Mouse (Mus musculus) gonadal fat pad, adult 2 months (tissue): ENCODE results near the gene Arhgap44. TPM values are rescaled to one million over a fixed set of nuclear protein-coding genes. Genes with fewer than 3 reads are reported as not detected.

ENCODE experiments used
- DNase-seq: peaks from one replicate; pipeline ENCODE4 v3.0.0-alpha.2; 2012; ENCODE audit warnings: low read depth
- polyA plus RNA-seq: library from polyadenylated mRNA; depleted of rRNA; stranded (reverse); fragments of >200 nt; gene quantifications from 2 replicates; pipeline ENCODE4 v1.2.3, GENCODE M21; 2012; rRNA removed

Arhgap44 gene
- polyA plus RNA-seq = 5.6 and 8.5 TPM in 2 replicates

GRCm38 (mm10) chr11:65162767-65163120 lies at the start of gene Arhgap44:
Gene Arhgap44 (minus strand): TSS chr11:65162961.
- no peak for DNase-seq

- DNase-seq = no peak
Measured at GRCm38 (mm10) chr11:65211701-65212100, 48.9 kb upstream of the Arhgap44 start.

GRCm38 (mm10) chr11:65209441-65209840 lies 46.7 kb upstream of the Arhgap44 start:
- DNase-seq = no peak

GRCm38 (mm10) chr11:65205306-65205705 lies 42.5 kb upstream of the Arhgap44 start:
- no peak for DNase-seq

- DNase-seq = no peak
Measured at GRCm38 (mm10) chr11:65204651-65205050, 41.9 kb upstream of the Arhgap44 start.

GRCm38 (mm10) chr11:65203020-65203419 lies 40.3 kb upstream of the Arhgap44 start:
- no peak for DNase-seq

GRCm38 (mm10) chr11:65202236-65202635 lies 39.5 kb upstream of the Arhgap44 start:
- DNase-seq = no peak

- DNase-seq = no peak
Measured at GRCm38 (mm10) chr11:65198026-65198425, 35.3 kb upstream of the Arhgap44 start.

- no peak for DNase-seq
Measured at GRCm38 (mm10) chr11:65197280-65197679, 34.5 kb upstream of the Arhgap44 start.

- no peak for DNase-seq
Measured at GRCm38 (mm10) chr11:65186974-65187373, 24.2 kb upstream of the Arhgap44 start.

- no peak for DNase-seq
Measured at GRCm38 (mm10) chr11:65185114-65185513, 22.4 kb upstream of the Arhgap44 start.

- DNase-seq = no peak
Measured at GRCm38 (mm10) chr11:65170121-65170750, 7.5 kb upstream of the Arhgap44 start.

GRCm38 (mm10) chr11:65161881-65162766 lies 637 bp downstream of the Arhgap44 start:
- no peak for DNase-seq

GRCm38 (mm10) chr11:65160991-65161880 lies 1.5 kb downstream of the Arhgap44 start:
- no peak for DNase-seq

- DNase-seq = no peak
Measured at GRCm38 (mm10) chr11:65159791-65160190, 3.0 kb downstream of the Arhgap44 start, which contains the start of gene 1700086D15Rik. Gene 1700086D15Rik (minus strand): TSS chr11:65159891.

GRCm38 (mm10) chr11:65158658-65158990 lies 4.1 kb downstream of the Arhgap44 start:
- no peak for DNase-seq

- no peak for DNase-seq
Measured at GRCm38 (mm10) chr11:65157966-65158657, 4.6 kb downstream of the Arhgap44 start.

GRCm38 (mm10) chr11:65153006-65153405 lies 9.8 kb downstream of the Arhgap44 start:
- peak; percentile 24 for DNase-seq

GRCm38 (mm10) chr11:65148441-65148840 lies 14.3 kb downstream of the Arhgap44 start:
- DNase-seq = no peak

- DNase-seq = no peak
Measured at GRCm38 (mm10) chr11:65142838-65143417, 19.8 kb downstream of the Arhgap44 start.

GRCm38 (mm10) chr11:65139030-65139429 lies 23.7 kb downstream of the Arhgap44 start:
- DNase-seq = no peak
